Mouse (Mus musculus): Measurements from ENCODE around the gene Crocc2.

Gene Crocc2

GRCm38 (mm10) chr1:93214612-93215011 lies 46.1 kb downstream of the Crocc2 start:
- no peak for DNase-seq (ENCODE audit: low spot score in 2 of 2)

GRCm38 (mm10) chr1:93216839-93217497 lies 48.4 kb downstream of the Crocc2 start:
- no peak for DNase-seq (ENCODE audit: low spot score in 2 of 2)

GRCm38 (mm10) chr1:93217530-93217929 lies 49.0 kb downstream of the Crocc2 start:
- no peak for DNase-seq (ENCODE audit: low spot score in 2 of 2)

GRCm38 (mm10) chr1:93220776-93221175 lies 52.3 kb downstream of the Crocc2 start:
- DNase-seq (ENCODE audit: low spot score in 2 of 2), result no peak

GRCm38 (mm10) chr1:93223972-93224371 lies 55.4 kb downstream of the Crocc2 start:
- DNase-seq (ENCODE audit: low spot score in 2 of 2), result no peak

- no peak for DNase-seq (ENCODE audit: low spot score in 2 of 2)
Measured at GRCm38 (mm10) chr1:93225226-93225625, 56.7 kb downstream of the Crocc2 start.

GRCm38 (mm10) chr1:93225731-93226520 lies 57.4 kb downstream of the Crocc2 start:
- no peak for DNase-seq (ENCODE audit: low spot score in 2 of 2)

GRCm38 (mm10) chr1:93227303-93227975 lies 58.9 kb downstream of the Crocc2 start:
- DNase-seq (ENCODE audit: low spot score in 2 of 2), result no peak

GRCm38 (mm10) chr1:93227976-93228365 lies 59.4 kb downstream of the Crocc2 start:
- DNase-seq (ENCODE audit: low spot score in 2 of 2), result no peak

- no peak for DNase-seq (ENCODE audit: low spot score in 2 of 2)
Measured at GRCm38 (mm10) chr1:93229221-93229620, 60.7 kb downstream of the Crocc2 start.

GRCm38 (mm10) chr1:93229626-93230025 lies 61.1 kb downstream of the Crocc2 start:
- no peak for DNase-seq (ENCODE audit: low spot score in 2 of 2)

- peak; percentile 22 to 75 for DNase-seq (ENCODE audit: low spot score in 2 of 2)
Measured at GRCm38 (mm10) chr1:93235576-93236544, 67.3 kb downstream of the Crocc2 start, which contains the start of gene Sned1. TSS of gene Sned1 (plus strand) at chr1:93235841.

GRCm38 (mm10) chr1:93236545-93236924 lies 68.0 kb downstream of the Crocc2 start:
- DNase-seq (ENCODE audit: low spot score in 2 of 2), result no peak

GRCm38 (mm10) chr1:93237676-93238075 lies 69.2 kb downstream of the Crocc2 start:
- no peak for DNase-seq (ENCODE audit: low spot score in 2 of 2)

- no peak for DNase-seq (ENCODE audit: low spot score in 2 of 2)
Measured at GRCm38 (mm10) chr1:93238201-93238600, 69.7 kb downstream of the Crocc2 start.

GRCm38 (mm10) chr1:93245936-93246335 lies 77.4 kb downstream of the Crocc2 start:
- no peak for DNase-seq (ENCODE audit: low spot score in 2 of 2)

GRCm38 (mm10) chr1:93252586-93252985 lies 84.1 kb downstream of the Crocc2 start:
- no peak for DNase-seq (ENCODE audit: low spot score in 2 of 2)

- no peak for DNase-seq (ENCODE audit: low spot score in 2 of 2)
Measured at GRCm38 (mm10) chr1:93255761-93256160, 87.2 kb downstream of the Crocc2 start.

- no peak for DNase-seq (ENCODE audit: low spot score in 2 of 2)
Measured at GRCm38 (mm10) chr1:93257560-93257959, 89.0 kb downstream of the Crocc2 start.

- DNase-seq (ENCODE audit: low spot score in 2 of 2), result no peak
Measured at GRCm38 (mm10) chr1:93267207-93267606, 98.7 kb downstream of the Crocc2 start.

- DNase-seq (ENCODE audit: low spot score in 2 of 2), result no peak
Measured at GRCm38 (mm10) chr1:93268246-93268645, 99.7 kb downstream of the Crocc2 start.

All from left cerebral cortex, adult 9 months (tissue).